Mouse (Mus musculus): ENCODE data around the gene Npas4. TPM values are rescaled to one million over a fixed set of nuclear protein-coding genes. Genes with fewer than 3 reads are reported as not detected.
A peak's percentile ranks its signal among the peaks of the same experiment; 100 is the strongest.

Gene Npas4
- polyA plus RNA-seq, 1 experiment from 2014 or later = not detected

DNA sequence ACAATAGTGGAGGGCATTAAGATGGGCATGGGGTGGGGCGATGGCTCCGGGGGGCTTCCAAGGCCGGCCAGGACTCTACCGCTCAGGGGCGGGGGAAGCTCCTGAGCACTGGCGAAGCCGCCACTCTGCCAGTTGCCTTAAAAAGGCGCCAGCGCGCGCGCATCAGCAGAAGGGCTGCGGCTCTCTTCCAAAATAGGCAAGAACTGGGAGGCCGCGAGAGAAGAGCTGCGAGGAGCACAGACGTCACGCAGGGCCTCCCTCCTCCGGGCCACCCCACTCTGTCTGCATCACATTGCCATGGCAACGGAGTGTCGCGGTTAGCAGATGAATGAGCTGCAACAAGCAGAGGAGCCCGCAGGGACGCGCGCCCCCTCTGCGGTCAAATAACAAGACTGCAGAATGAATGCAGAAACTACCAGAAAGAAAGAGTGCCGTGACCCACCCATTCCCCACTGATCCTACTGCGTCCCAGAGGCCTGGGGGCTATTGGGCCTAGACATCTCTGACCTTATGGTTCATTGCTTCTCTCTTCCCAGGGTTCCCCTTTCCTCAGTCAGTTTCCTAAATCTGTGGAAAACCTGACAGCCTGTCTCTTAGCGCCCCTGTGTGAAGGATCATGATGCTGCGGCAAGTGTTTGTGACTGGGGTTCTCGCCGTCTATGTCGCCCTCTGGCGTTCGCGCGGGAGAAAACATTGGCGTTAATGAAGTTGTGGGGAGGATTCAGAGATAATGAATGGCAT, 11.7 kb upstream of the Npas4 start:
- peak overlapping the region; percentile 27 for H3K4me3 ChIP-seq (ENCODE audit: low read length)
- peak overlapping the region; percentile 44 for H3K4me2 ChIP-seq (ENCODE audit: low read depth, low read length)
- under 1% methylated on average over 39 of the region's 39 CpGs for WGBS
- H3K9ac ChIP-seq (ENCODE audit: low read length) = no peak overlapping the region
- ATAC-seq (ENCODE audit: low read depth) = peak; percentile 97
- no peak overlapping the region for H3K27ac ChIP-seq (ENCODE audit: low read length)
- H3K4me1 ChIP-seq (replicated peaks; ENCODE audit: control insufficient read depth, insufficient read depth, low read length) = peaks cover 8% of the 10 kb centered on the region
- no peaks in the 10 kb centered on the region for H3K36me3 ChIP-seq (ENCODE audit: control insufficient read depth, insufficient read depth, low read length)
- no peaks in the 10 kb centered on the region for H3K9me3 ChIP-seq (ENCODE audit: control insufficient read depth, low read length)
- H3K27me3 ChIP-seq (ENCODE audit: control insufficient read depth, insufficient read depth, low read depth, low read length) = no peaks in the 10 kb centered on the region

DNA sequence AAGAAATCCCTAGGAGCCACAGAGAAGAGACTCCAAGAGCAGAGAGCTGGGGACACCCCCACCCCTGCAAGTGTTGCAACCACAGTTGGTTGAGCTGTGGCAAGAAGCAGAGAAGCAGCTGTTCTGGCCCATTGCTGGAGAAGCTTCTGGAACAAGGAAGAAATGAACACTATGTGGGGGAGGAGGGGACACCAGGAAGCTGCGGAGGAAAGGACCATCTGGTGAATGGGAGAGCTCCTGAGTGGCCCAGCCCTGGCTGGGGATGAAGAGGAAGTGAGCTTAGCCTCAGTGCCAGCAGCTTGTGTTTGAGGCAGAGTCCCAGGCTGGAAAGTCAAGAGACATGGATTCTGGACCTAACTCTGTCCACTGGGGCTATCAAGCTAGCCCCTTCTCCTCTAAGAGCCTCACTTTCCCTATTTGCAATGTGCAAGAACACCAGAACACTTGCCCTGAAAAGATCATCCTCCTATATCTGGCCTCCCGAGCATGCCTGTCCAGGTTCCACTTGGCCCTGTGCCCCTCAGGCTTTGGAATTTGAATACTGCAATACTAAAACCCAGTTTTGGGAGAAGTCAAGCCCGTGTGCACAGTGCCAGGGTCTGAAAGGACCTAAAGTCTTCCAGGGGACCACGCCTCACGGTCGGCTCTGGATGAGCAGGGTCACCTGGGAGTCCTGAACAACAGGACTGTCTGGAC, 9.5 kb upstream of the Npas4 start:
- Histone ChIP-seq H3K9me3 (ENCODE audit: control insufficient read depth, low read length) (no peaks in the 10 kb centered on the region), H3K4me3 (ENCODE audit: low read length) (no peak overlapping the region), H3K4me2 (ENCODE audit: low read depth, low read length) (no peak overlapping the region), H3K9ac (ENCODE audit: low read length) (no peak overlapping the region), H3K36me3 (ENCODE audit: control insufficient read depth, insufficient read depth, low read length) (no peaks in the 10 kb centered on the region), H3K27ac (ENCODE audit: low read length) (no peak overlapping the region), H3K4me1 (replicated peaks; ENCODE audit: control insufficient read depth, insufficient read depth, low read length) (peaks cover 8% of the 10 kb centered on the region), H3K27me3 (ENCODE audit: control insufficient read depth, insufficient read depth, low read depth, low read length) (no peaks in the 10 kb centered on the region)
- ATAC-seq (ENCODE audit: low read depth) = no peak
- 56% methylated on average over 6 of the region's 6 CpGs for WGBS

- no peak for ATAC-seq (ENCODE audit: low read depth)
- 44% methylated on average over 5 of the region's 5 CpGs for WGBS
- no peaks in the 10 kb centered on the region for H3K4me1 ChIP-seq (replicated peaks; ENCODE audit: control insufficient read depth, insufficient read depth, low read length)
These were observed 3.9 kb upstream of the Npas4 start for GRCm38 (mm10) chr19:4994043-4994442.

GRCm38 (mm10) chr19:4992904-4993303, 2.8 kb upstream of the Npas4 start:
- no peaks in the 10 kb centered on the region for H3K4me1 ChIP-seq (replicated peaks; ENCODE audit: control insufficient read depth, insufficient read depth, low read length)
- WGBS = 5% methylated on average over 9 of the region's 9 CpGs
- ATAC-seq (ENCODE audit: low read depth) = peak; percentile 81
- H3K4me2 ChIP-seq (ENCODE audit: low read depth, low read length) = no peak overlapping the region
- H3K4me3 ChIP-seq (ENCODE audit: low read length) = no peak overlapping the region
- no peak overlapping the region for H3K27ac ChIP-seq (ENCODE audit: low read length)
- H3K36me3 ChIP-seq (ENCODE audit: control insufficient read depth, insufficient read depth, low read length) = no peaks in the 10 kb centered on the region
- peaks cover 23% of the 10 kb centered on the region for H3K27me3 ChIP-seq (ENCODE audit: control insufficient read depth, insufficient read depth, low read depth, low read length)
- H3K9ac ChIP-seq (ENCODE audit: low read length) = no peak overlapping the region
- no peaks in the 10 kb centered on the region for H3K9me3 ChIP-seq (ENCODE audit: control insufficient read depth, low read length)

More at GRCm38 (mm10) chr19:4994043-4994442, 3.9 kb upstream of the Npas4 start:
- Histone ChIP-seq H3K4me2 (ENCODE audit: low read depth, low read length) (no peak overlapping the region), H3K36me3 (ENCODE audit: control insufficient read depth, insufficient read depth, low read length) (no peaks in the 10 kb centered on the region), H3K27ac (ENCODE audit: low read length) (no peak overlapping the region), H3K9ac (ENCODE audit: low read length) (no peak overlapping the region), H3K27me3 (ENCODE audit: control insufficient read depth, insufficient read depth, low read depth, low read length) (peaks cover 23% of the 10 kb centered on the region), H3K4me3 (ENCODE audit: low read length) (no peak overlapping the region), H3K9me3 (ENCODE audit: control insufficient read depth, low read length) (no peaks in the 10 kb centered on the region)

DNA sequence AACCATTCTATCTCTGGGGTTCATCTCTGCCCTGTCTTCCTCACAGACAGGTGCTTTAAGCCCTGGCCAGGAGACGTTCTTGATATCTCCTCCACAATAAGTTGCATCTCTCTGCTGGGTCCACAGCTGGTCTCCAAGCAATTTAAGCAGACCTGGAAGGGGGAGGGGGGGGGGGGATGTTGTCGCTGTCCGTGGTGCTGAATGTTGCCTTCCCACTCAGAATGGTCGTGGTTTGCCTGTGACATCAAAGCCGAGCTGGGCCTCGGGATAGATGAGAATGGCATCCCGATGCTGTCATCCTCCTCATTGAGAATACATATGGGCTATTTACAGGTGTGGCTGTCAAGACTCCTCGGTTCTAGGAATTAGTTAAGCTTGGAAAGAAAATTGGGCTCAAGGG, 2.3 kb upstream of the Npas4 start:
- Histone ChIP-seq H3K9ac (ENCODE audit: low read length) (no peak overlapping the region), H3K4me2 (ENCODE audit: low read depth, low read length) (no peak overlapping the region), H3K4me3 (ENCODE audit: low read length) (no peak overlapping the region), H3K27me3 (ENCODE audit: control insufficient read depth, insufficient read depth, low read depth, low read length) (peaks cover 23% of the 10 kb centered on the region), H3K4me1 (replicated peaks; ENCODE audit: control insufficient read depth, insufficient read depth, low read length) (no peaks in the 10 kb centered on the region), H3K9me3 (ENCODE audit: control insufficient read depth, low read length) (no peaks in the 10 kb centered on the region), H3K36me3 (ENCODE audit: control insufficient read depth, insufficient read depth, low read length) (no peaks in the 10 kb centered on the region), H3K27ac (ENCODE audit: low read length) (no peak overlapping the region)
- WGBS = 13% methylated on average over 8 of the region's 8 CpGs
- no peak for ATAC-seq (ENCODE audit: low read depth)

- Histone ChIP-seq H3K9me3 (ENCODE audit: control insufficient read depth, low read length) (no peaks in the 10 kb centered on the region), H3K27me3 (ENCODE audit: control insufficient read depth, insufficient read depth, low read depth, low read length) (peaks cover 23% of the 10 kb centered on the region), H3K36me3 (ENCODE audit: control insufficient read depth, insufficient read depth, low read length) (no peaks in the 10 kb centered on the region), H3K4me1 (replicated peaks; ENCODE audit: control insufficient read depth, insufficient read depth, low read length) (no peaks in the 10 kb centered on the region), H3K4me2 (ENCODE audit: low read depth, low read length) (no peak overlapping the region), H3K27ac (ENCODE audit: low read length) (no peak overlapping the region), H3K9ac (ENCODE audit: low read length) (no peak overlapping the region), H3K4me3 (ENCODE audit: low read length) (no peak overlapping the region)
- WGBS = 1% methylated on average over 12 of the region's 22 CpGs
- ATAC-seq (ENCODE audit: low read depth) = no peak
These were observed 600 bp upstream of the Npas4 start for GRCm38 (mm10) chr19:4990716-4991115.

- Histone ChIP-seq H3K4me3 (ENCODE audit: low read length) (no peak overlapping the region), H3K9ac (ENCODE audit: low read length) (no peak overlapping the region), H3K36me3 (ENCODE audit: control insufficient read depth, insufficient read depth, low read length) (no peaks in the 10 kb centered on the region), H3K27ac (ENCODE audit: low read length) (no peak overlapping the region), H3K4me1 (replicated peaks; ENCODE audit: control insufficient read depth, insufficient read depth, low read length) (no peaks in the 10 kb centered on the region), H3K9me3 (ENCODE audit: control insufficient read depth, low read length) (no peaks in the 10 kb centered on the region), H3K4me2 (ENCODE audit: low read depth, low read length) (no peak overlapping the region), H3K27me3 (ENCODE audit: control insufficient read depth, insufficient read depth, low read depth, low read length) (peaks cover 23% of the 10 kb centered on the region)
- 23% methylated on average over 45 of the region's 47 CpGs for WGBS
- no peak for ATAC-seq (ENCODE audit: low read depth)
These were observed 471 bp downstream of the Npas4 start for GRCm38 (mm10) chr19:4989434-4990255.

GRCm38 (mm10) chr19:4989013-4989412, 1.1 kb downstream of the Npas4 start:
- Histone ChIP-seq H3K9me3 (ENCODE audit: control insufficient read depth, low read length) (no peaks in the 10 kb centered on the region), H3K27me3 (ENCODE audit: control insufficient read depth, insufficient read depth, low read depth, low read length) (peaks cover 23% of the 10 kb centered on the region), H3K4me3 (ENCODE audit: low read length) (no peak overlapping the region), H3K4me1 (replicated peaks; ENCODE audit: control insufficient read depth, insufficient read depth, low read length) (no peaks in the 10 kb centered on the region), H3K36me3 (ENCODE audit: control insufficient read depth, insufficient read depth, low read length) (no peaks in the 10 kb centered on the region), H3K9ac (ENCODE audit: low read length) (no peak overlapping the region), H3K4me2 (ENCODE audit: low read depth, low read length) (no peak overlapping the region), H3K27ac (ENCODE audit: low read length) (no peak overlapping the region)
- ATAC-seq (ENCODE audit: low read depth) = peak; percentile 74
- WGBS = 3% methylated on average over 13 of the region's 13 CpGs

GRCm38 (mm10) chr19:4981767-4982166, 8.3 kb downstream of the Npas4 start:
- Histone ChIP-seq H3K9me3 (ENCODE audit: control insufficient read depth, low read length) (no peaks in the 10 kb centered on the region), H3K4me2 (ENCODE audit: low read depth, low read length) (no peak overlapping the region), H3K4me3 (ENCODE audit: low read length) (no peak overlapping the region), H3K4me1 (replicated peaks; ENCODE audit: control insufficient read depth, insufficient read depth, low read length) (no peaks in the 10 kb centered on the region), H3K27ac (ENCODE audit: low read length) (no peak overlapping the region), H3K27me3 (ENCODE audit: control insufficient read depth, insufficient read depth, low read depth, low read length) (no peaks in the 10 kb centered on the region; the same call in 1 of the 2 replicates), H3K36me3 (ENCODE audit: control insufficient read depth, insufficient read depth, low read length) (no peaks in the 10 kb centered on the region), H3K9ac (ENCODE audit: low read length) (no peak overlapping the region)
- no peak for ATAC-seq (ENCODE audit: low read depth)

Data from lung, embryonic 16.5 days (tissue).